Mouse (Mus musculus) C3H10T1/2 (cell line): ENCODE data around the gene Inhbb. TPM values are rescaled to one million over a fixed set of nuclear protein-coding genes. Genes with fewer than 3 reads are reported as not detected.

Experiments
- polyA plus RNA-seq, 2 experiments: library from polyadenylated mRNA; unstranded; fragments of >200 nt; fragmentation: generic; extraction: Trizol; gene quantifications; one replicate each; pipeline ENCODE4 v1.2.1; 2012; ENCODE audit warnings: missing spikeins in 2 of 2

Gene Inhbb
- 1 to 10 TPM in 1 of 2 experiments, under 1 TPM in 1; 0.75 to 1.1 TPM for polyA plus RNA-seq

GRCm38 (mm10) chr1:119421576-119422421 is at the start of gene Inhbb:
Inhbb (minus strand) TSS chr1:119422248.

Other genes starting within 250 kb of the Inhbb start
- 10 to 100 TPM in 1 of 2 experiments, 1 to 10 TPM in 1; 9.0 to 32.8 TPM for gene Ralb, start 82.5 kb upstream of the Inhbb start, polyA plus RNA-seq
- not detected for gene Tmem185b, start 103.9 kb upstream of the Inhbb start, polyA plus RNA-seq
- gene Epb41l5, start 226.8 kb upstream of the Inhbb start, polyA plus RNA-seq: 1 to 10 TPM in 1 of 2 experiments, under 1 TPM in 1; 0.15 to 1.1 TPM